Mouse (Mus musculus) cerebellum, adult (tissue): ENCODE measurements around the gene Gm21586.
"Not testable (repeated sequence)": the region's sequence is repeated elsewhere in the genome, so short reads cannot be mapped to it uniquely, and the experiment has no call there.

Source experiments
- ATAC-seq: cut with Nextera tagmentation; 2 replicates; pipeline ENCODE4 v1.9.2; 2017; ENCODE audit warnings: mild to moderate bottlenecking, moderate library complexity, mixed read lengths; ENCODE audit not compliant: insufficient number of reproducible peaks, low FRiP score, low TSS enrichment

The Gm21586 gene

DNA sequence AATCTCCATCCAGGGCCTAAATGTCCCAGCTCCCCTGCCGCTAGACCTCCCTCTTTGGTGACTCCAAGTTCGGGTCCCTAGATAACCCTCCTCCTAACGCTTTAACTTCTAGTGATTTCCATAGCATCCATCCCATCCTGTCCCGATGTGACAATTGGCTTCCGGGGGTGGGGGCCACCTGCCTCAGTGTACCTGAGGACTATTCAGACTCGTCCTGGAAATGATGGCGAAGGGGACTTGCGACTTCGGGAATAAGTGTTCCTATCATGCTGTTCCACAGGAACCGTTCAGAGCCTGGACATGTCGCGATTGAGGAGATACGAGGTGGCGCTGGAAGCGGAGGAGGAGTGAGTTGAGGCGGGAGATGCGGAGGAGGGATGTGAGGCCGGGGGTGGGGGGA, at the start of gene Gm21586:
Gene Gm21586 (plus strand): TSS at position 301 of the 400 bp plus-strand sequence.
- not testable (repeated sequence) for ATAC-seq

DNA sequence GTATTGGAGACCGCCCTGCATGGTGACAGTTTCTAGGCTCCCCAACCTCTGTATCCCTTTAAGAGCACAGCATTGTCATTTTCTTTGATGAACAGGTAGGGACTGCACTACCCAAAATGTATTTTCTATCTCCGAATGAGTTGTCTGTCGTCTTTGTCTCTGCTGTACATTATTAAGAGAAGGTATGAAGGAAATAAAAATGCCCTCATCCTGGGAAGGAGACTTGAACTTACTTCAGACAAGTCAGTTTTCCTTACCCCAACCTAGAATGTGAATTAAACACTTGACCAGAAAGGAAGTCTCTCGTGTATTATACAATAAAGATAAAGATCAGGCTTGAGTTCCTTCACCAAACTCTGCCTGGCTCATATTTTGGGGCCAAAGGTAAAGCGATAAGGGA, 27.3 kb downstream of the Gm21586 start, which contains the start of gene Gm2163:
Gene Gm2163 (plus strand): TSS at position 301 of the 400 bp plus-strand sequence.
- ATAC-seq: not testable (repeated sequence)
